Mouse (Mus musculus): ENCODE results near the gene Aldh16a1. TPM values are rescaled to one million over a fixed set of nuclear protein-coding genes. Genes with fewer than 3 reads are reported as not detected.
A peak's percentile ranks its signal among the peaks of the same experiment; 100 is the strongest.

Gene Aldh16a1
- polyA plus RNA-seq, 1 experiment from 2014 or later = 39.6 TPM

- 13% methylated on average over 8 of the region's 8 CpGs for WGBS
- H3K9ac ChIP-seq = no peak overlapping the region
- H3K27ac ChIP-seq (ENCODE audit: poor library complexity, severe bottlenecking) = no peak overlapping the region
- H3K9me3 ChIP-seq (replicated peaks) = no peaks in the 10 kb centered on the region
- H3K4me1 ChIP-seq (replicated peaks) = peaks cover 23% of the 10 kb centered on the region
- no peak for ATAC-seq (ENCODE audit: insufficient number of reproducible peaks, low FRiP score)
- no peak overlapping the region for H3K4me3 ChIP-seq
- no peaks in the 10 kb centered on the region for H3K36me3 ChIP-seq
- peaks cover 81% of the 10 kb centered on the region for H3K27me3 ChIP-seq (replicated peaks)
- no peak overlapping the region for H3K4me2 ChIP-seq
These were observed 37.5 kb upstream of the Aldh16a1 start for GRCm38 (mm10) chr7:45191803-45192363.

DNA sequence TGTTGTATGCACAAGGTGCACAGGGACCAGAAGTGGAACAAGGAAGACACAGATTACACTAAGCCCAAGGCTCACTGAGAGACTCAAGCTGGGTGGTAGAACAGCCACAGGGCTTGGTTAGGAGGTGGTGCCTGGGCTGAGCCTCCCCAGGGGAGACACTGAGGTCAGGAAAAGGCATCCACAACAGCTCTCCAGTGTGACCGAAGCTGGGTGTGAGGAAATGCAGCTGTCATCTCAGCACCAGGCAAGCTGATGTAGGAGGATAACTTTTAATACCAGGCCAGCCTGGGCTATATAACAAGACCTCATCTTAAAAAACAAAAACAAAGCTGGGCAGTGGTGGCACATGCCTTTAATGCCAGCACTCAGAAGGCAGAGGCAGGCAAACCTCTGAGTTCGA lies 36.8 kb upstream of the Aldh16a1 start:
- ATAC-seq (ENCODE audit: insufficient number of reproducible peaks, low FRiP score) = no peak
- no peak overlapping the region for H3K4me3 ChIP-seq
- no peak overlapping the region for H3K9ac ChIP-seq
- H3K27ac ChIP-seq (ENCODE audit: poor library complexity, severe bottlenecking) = no peak overlapping the region
- no peaks in the 10 kb centered on the region for H3K9me3 ChIP-seq (replicated peaks)
- no peak overlapping the region for H3K4me2 ChIP-seq
- H3K36me3 ChIP-seq = no peaks in the 10 kb centered on the region
- H3K27me3 ChIP-seq (replicated peaks) = peaks cover 84% of the 10 kb centered on the region
- 53% methylated on average over 2 of the region's 2 CpGs for WGBS
- H3K4me1 ChIP-seq (replicated peaks) = peaks cover 23% of the 10 kb centered on the region

GRCm38 (mm10) chr7:45190186-45190585 lies 35.8 kb upstream of the Aldh16a1 start:
- peaks cover 84% of the 10 kb centered on the region for H3K27me3 ChIP-seq (replicated peaks)
- no peaks in the 10 kb centered on the region for H3K36me3 ChIP-seq
- no peak overlapping the region for H3K9ac ChIP-seq
- 89% methylated on average over 6 of the region's 6 CpGs for WGBS
- no peaks in the 10 kb centered on the region for H3K9me3 ChIP-seq (replicated peaks)
- H3K4me3 ChIP-seq = no peak overlapping the region
- no peak overlapping the region for H3K27ac ChIP-seq (ENCODE audit: poor library complexity, severe bottlenecking)
- no peak for ATAC-seq (ENCODE audit: insufficient number of reproducible peaks, low FRiP score)
- peaks cover 17% of the 10 kb centered on the region for H3K4me1 ChIP-seq (replicated peaks)
- H3K4me2 ChIP-seq = no peak overlapping the region

- Histone ChIP-seq H3K9ac (no peak overlapping the region), H3K27me3 (replicated peaks) (peaks cover 89% of the 10 kb centered on the region)
These were observed 35.2 kb upstream of the Aldh16a1 start for GRCm38 (mm10) chr7:45189600-45189999.

DNA sequence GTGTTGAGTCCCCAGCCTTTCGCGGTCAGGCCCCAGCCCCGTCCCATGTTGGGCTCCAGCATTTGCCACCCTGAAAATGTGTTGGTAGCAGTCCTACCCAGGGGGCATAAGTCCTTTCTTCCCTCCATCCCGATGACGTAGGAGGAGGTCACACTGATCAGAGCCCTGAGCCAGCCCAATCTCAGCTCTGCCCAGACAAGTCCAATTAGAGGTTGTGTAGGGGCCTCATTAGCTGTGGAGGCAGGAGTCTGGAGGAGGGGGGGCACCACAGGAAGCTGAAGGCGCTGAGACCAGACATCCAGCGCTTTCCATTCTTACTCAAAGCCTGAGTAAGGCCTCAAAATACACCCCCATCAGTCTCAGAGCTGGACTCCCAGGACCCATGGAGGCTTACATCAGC lies 31.5 kb upstream of the Aldh16a1 start:
- 64% methylated on average over 7 of the region's 7 CpGs for WGBS
- Histone ChIP-seq H3K4me1 (replicated peaks) (peaks cover 18% of the 10 kb centered on the region), H3K9ac (no peak overlapping the region), H3K27me3 (replicated peaks) (peaks cover 98% of the 10 kb centered on the region), H3K9me3 (replicated peaks) (no peaks in the 10 kb centered on the region), H3K36me3 (no peaks in the 10 kb centered on the region), H3K4me3 (no peak overlapping the region), H3K27ac (ENCODE audit: poor library complexity, severe bottlenecking) (no peak overlapping the region), H3K4me2 (no peak overlapping the region)
- no peak for ATAC-seq (ENCODE audit: insufficient number of reproducible peaks, low FRiP score)

More at GRCm38 (mm10) chr7:45189600-45189999, 35.2 kb upstream of the Aldh16a1 start:
- no peak for ATAC-seq (ENCODE audit: insufficient number of reproducible peaks, low FRiP score)
- Histone ChIP-seq H3K4me2 (no peak overlapping the region), H3K27ac (ENCODE audit: poor library complexity, severe bottlenecking) (no peak overlapping the region), H3K36me3 (no peaks in the 10 kb centered on the region), H3K4me3 (no peak overlapping the region), H3K4me1 (replicated peaks) (peaks cover 13% of the 10 kb centered on the region), H3K9me3 (replicated peaks) (no peaks in the 10 kb centered on the region)
- 40% methylated on average over 16 of the region's 16 CpGs for WGBS

GRCm38 (mm10) chr7:45183672-45184071 lies 29.3 kb upstream of the Aldh16a1 start:
- WGBS = 68% methylated on average over 7 of the region's 7 CpGs
- Histone ChIP-seq H3K36me3 (no peaks in the 10 kb centered on the region), H3K4me1 (replicated peaks) (peaks cover 23% of the 10 kb centered on the region), H3K27ac (ENCODE audit: poor library complexity, severe bottlenecking) (no peak overlapping the region), H3K27me3 (replicated peaks) (peaks cover 98% of the 10 kb centered on the region), H3K4me3 (no peak overlapping the region), H3K9me3 (replicated peaks) (no peaks in the 10 kb centered on the region), H3K4me2 (no peak overlapping the region), H3K9ac (no peak overlapping the region)
- ATAC-seq (ENCODE audit: insufficient number of reproducible peaks, low FRiP score) = no peak

DNA sequence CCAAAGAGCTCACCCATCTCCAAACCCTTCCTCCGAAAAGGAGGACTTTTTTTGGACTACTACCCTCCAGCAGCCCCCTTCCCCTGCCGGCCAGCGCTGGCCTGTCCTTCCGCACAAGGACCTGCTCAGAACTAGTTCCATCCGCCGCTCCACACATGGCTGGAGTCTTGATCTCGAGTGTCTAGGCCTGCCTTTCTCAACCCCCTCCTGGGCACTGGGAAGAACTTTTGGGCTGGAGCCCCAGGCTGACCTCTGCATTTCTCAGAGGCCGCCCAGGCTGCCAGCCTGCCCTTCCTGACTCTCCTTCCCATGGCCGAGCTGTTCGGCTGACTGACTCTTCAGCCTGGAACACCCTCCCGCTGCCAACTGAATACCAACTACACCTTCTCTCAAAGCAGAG lies 28.2 kb upstream of the Aldh16a1 start:
- Histone ChIP-seq H3K4me2 (peak overlapping the region; percentile 63), H3K9me3 (replicated peaks) (no peaks in the 10 kb centered on the region), H3K27ac (ENCODE audit: poor library complexity, severe bottlenecking) (no peak overlapping the region), H3K4me1 (replicated peaks) (peaks cover 23% of the 10 kb centered on the region), H3K4me3 (peak overlapping the region; percentile 37), H3K36me3 (no peaks in the 10 kb centered on the region), H3K27me3 (replicated peaks) (peaks cover 98% of the 10 kb centered on the region), H3K9ac (peak overlapping the region; percentile 31; the same call in 1 of the 2 replicates)
- WGBS = 18% methylated on average over 11 of the region's 11 CpGs
- ATAC-seq (ENCODE audit: insufficient number of reproducible peaks, low FRiP score) = no peak

DNA sequence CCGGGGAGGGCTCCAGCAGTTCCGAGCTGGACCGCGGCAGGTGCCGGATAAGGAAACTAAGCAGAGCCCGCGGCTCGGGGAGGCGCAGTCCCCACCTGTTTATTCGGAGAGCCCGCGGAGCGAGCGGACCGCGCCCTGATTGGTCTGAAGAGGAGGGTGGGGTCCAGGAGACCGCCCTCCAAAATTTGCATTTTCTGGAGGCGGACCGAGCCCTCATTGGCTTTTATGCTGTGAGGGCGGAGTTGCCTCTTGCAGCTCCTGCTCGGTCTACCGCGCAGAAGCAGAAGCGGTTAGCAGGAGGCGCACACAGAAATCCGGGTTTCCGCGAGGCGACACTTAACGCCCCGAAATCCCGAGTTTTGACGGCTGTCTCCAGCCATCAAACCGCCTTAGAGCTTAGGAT lies 27.8 kb upstream of the Aldh16a1 start:
- Histone ChIP-seq H3K27me3 (replicated peaks) (peaks cover 98% of the 10 kb centered on the region), H3K4me1 (replicated peaks) (peaks cover 23% of the 10 kb centered on the region), H3K4me3 (peak overlapping the region; percentile 37), H3K4me2 (peak overlapping the region; percentile 63), H3K36me3 (no peaks in the 10 kb centered on the region), H3K27ac (ENCODE audit: poor library complexity, severe bottlenecking) (no peak overlapping the region), H3K9ac (peak overlapping the region; percentile 31; the same call in 1 of the 2 replicates), H3K9me3 (replicated peaks) (no peaks in the 10 kb centered on the region)
- peak; percentile 80 for ATAC-seq (ENCODE audit: insufficient number of reproducible peaks, low FRiP score)
- WGBS = under 1% methylated on average over 34 of the region's 34 CpGs

DNA sequence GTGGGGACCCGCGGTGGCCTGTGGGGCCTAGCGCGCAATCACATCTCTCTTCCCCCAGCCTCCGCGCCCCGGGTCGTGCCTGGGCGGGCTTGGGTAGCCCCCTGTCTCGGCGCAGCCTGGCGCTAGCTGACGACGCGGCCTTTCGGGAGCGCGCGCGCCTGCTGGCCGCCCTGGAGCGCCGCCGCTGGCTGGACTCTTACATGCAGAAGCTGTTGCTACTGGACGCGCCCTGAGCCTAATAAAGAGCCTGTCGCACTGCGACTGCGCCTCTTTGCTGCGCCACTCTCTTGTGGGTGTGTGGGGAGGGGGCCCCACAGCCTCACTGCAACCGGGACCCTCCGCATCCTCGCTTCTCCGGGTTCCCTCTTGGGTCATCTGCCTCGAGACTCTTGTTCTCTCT lies 27.2 kb upstream of the Aldh16a1 start:
- ATAC-seq (ENCODE audit: insufficient number of reproducible peaks, low FRiP score) = no peak
- Histone ChIP-seq H3K9ac (no peak overlapping the region), H3K4me2 (peak overlapping the region; percentile 63), H3K4me3 (peak overlapping the region; percentile 37), H3K4me1 (replicated peaks) (peaks cover 24% of the 10 kb centered on the region), H3K27me3 (replicated peaks) (peaks cover 98% of the 10 kb centered on the region), H3K36me3 (no peaks in the 10 kb centered on the region), H3K9me3 (replicated peaks) (no peaks in the 10 kb centered on the region), H3K27ac (ENCODE audit: poor library complexity, severe bottlenecking) (no peak overlapping the region)
- WGBS = 6% methylated on average over 29 of the region's 35 CpGs

DNA sequence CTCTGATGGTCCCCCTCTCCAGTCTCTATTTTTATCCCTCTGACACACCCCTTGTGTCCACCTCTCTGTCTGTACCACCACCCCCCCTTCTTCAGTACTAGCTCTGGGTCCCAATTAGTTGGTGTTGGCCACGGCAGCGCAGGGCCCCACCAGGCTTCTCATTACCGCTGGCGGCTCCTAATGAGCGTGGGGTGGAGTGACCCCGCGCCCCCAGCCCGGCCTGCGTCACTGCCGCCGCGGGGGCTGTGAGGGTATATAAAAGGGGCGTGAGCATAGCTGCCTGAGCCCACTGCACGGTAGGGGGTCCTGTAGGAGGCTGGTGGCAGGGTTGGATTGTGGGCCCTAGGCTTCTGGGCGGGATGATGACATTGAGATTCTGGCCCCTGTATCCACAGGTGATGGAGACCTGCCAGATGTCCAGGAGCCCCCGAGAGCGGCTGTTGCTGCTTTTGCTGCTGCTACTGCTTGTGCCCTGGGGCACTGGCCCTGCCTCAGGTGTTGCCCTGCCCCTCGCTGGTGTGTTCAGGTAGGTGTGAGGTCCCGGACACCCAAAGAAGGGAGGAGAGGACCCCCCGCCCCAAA lies 26.6 kb upstream of the Aldh16a1 start, which contains the start of gene Pth2:
Pth2 (plus strand) TSS at position 100 of the 582 bp plus-strand sequence.
- H3K4me3 ChIP-seq = peak within 1 kb of the TSS; percentile 37
- H3K4me1 ChIP-seq (replicated peaks) = peaks cover 30% of the 10 kb centered on the region
- peaks cover 98% of the 10 kb centered on the region for H3K27me3 ChIP-seq (replicated peaks)
- 21% methylated on average over 20 of the region's 20 CpGs for WGBS
- no peak within 1 kb of the TSS; the same call in 1 of the 2 replicates for H3K9ac ChIP-seq
- H3K4me2 ChIP-seq = peak within 1 kb of the TSS; percentile 63
- no peaks in the 10 kb centered on the region for H3K9me3 ChIP-seq (replicated peaks)
- H3K36me3 ChIP-seq = no peaks in the 10 kb centered on the region
- no peak for ATAC-seq (ENCODE audit: insufficient number of reproducible peaks, low FRiP score)
- no peak within 1 kb of the TSS for H3K27ac ChIP-seq (ENCODE audit: poor library complexity, severe bottlenecking)

DNA sequence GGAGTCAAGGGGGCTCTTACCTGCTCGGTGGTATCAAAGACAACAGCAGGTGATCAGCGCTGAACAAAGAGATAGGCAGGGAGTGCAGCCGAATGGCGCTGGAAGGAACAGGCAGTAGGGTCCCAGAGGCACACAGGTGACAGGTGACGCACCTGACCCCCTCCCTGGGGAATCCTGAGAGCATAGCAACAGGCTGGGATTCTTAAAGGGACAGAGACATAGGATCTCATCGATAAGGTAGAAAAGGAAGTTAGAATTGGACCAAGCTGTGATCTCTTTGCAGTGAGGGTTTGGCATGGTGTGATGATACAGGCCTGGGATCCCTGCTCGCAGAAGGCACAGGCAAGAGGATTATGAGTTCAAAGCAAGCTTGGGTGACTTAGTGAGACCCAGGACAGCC lies 25.1 kb upstream of the Aldh16a1 start, which contains the start of gene Gfy:
Gfy (minus strand) TSS at position 101 of the 400 bp plus-strand sequence.
- Histone ChIP-seq H3K4me3 (no peak within 1 kb of the TSS), H3K27ac (ENCODE audit: poor library complexity, severe bottlenecking) (no peak within 1 kb of the TSS), H3K4me2 (no peak within 1 kb of the TSS), H3K36me3 (no peaks in the 10 kb centered on the region), H3K4me1 (replicated peaks) (peaks cover 38% of the 10 kb centered on the region), H3K9ac (no peak within 1 kb of the TSS), H3K27me3 (replicated peaks) (peaks cover 98% of the 10 kb centered on the region), H3K9me3 (replicated peaks) (no peaks in the 10 kb centered on the region)
- 33% methylated on average over 7 of the region's 7 CpGs for WGBS
- ATAC-seq (ENCODE audit: insufficient number of reproducible peaks, low FRiP score) = no peak
